Mouse (Mus musculus): Measurements from ENCODE around the gene Cdh22. TPM values are rescaled to one million over a fixed set of nuclear protein-coding genes. Genes with fewer than 3 reads are reported as not detected.

Gene Cdh22
- polyA plus RNA-seq, 1 experiment from 2014 or later, result 4.8 TPM

GRCm38 (mm10) chr2:165133566-165133965, 101.1 kb downstream of the Cdh22 start:
- under 1% methylated on average over 15 of the region's 15 CpGs for WGBS
- no peaks in the 10 kb centered on the region for H3K9me3 ChIP-seq (replicated peaks; ENCODE audit: control insufficient read depth, low read length)
- H3K9ac ChIP-seq (ENCODE audit: low read length), result peak overlapping the region; percentile 46
- H3K36me3 ChIP-seq (ENCODE audit: control insufficient read depth, insufficient read depth, low read length), result no peaks in the 10 kb centered on the region
- DNase-seq (ENCODE audit: low spot score) (peak; percentile 86), ATAC-seq (peak; percentile 55)
- no peak overlapping the region for H3K4me3 ChIP-seq (ENCODE audit: low read depth, low read length)
- H3K4me2 ChIP-seq (ENCODE audit: low read length), result peak overlapping the region; percentile 23; the same call in 1 of the 2 replicates
- peaks cover 34% of the 10 kb centered on the region for H3K4me1 ChIP-seq (ENCODE audit: control insufficient read depth, insufficient read depth, low read length)
- no peaks in the 10 kb centered on the region for H3K27me3 ChIP-seq (replicated peaks; ENCODE audit: control insufficient read depth, insufficient read depth, low read length)
- H3K27ac ChIP-seq (ENCODE audit: low read depth, low read length), result peak overlapping the region; percentile 83

DNA sequence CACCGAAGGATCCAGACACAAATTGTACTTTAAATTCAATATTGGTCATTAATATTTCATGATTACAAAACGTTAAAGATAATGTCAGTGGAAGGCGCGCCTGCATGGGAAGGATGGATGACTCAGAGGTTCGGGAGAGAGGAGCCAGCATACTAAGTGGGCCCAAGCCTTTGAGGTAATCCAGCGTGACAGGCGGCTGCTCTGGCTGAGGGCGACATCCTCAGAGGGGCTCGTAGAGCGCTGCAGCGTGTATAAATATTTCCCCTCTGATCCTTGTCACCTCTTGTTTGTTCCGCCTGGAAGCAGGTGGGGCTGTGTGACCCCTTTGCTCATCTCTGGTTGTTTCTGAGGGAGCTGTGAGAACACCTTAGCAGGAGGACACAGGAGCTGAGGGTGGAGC, 103.2 kb downstream of the Cdh22 start:
- H3K27ac ChIP-seq (ENCODE audit: low read depth, low read length), result no peak overlapping the region
- H3K9me3 ChIP-seq (replicated peaks; ENCODE audit: control insufficient read depth, low read length), result no peaks in the 10 kb centered on the region
- peaks cover 32% of the 10 kb centered on the region for H3K4me1 ChIP-seq (ENCODE audit: control insufficient read depth, insufficient read depth, low read length)
- no peak overlapping the region for H3K4me2 ChIP-seq (ENCODE audit: low read length)
- ATAC-seq, result no peak
- H3K36me3 ChIP-seq (ENCODE audit: control insufficient read depth, insufficient read depth, low read length), result no peaks in the 10 kb centered on the region
- DNase-seq (ENCODE audit: low spot score), result no peak
- WGBS, result 29% methylated on average over 12 of the region's 12 CpGs
- no peak overlapping the region for H3K4me3 ChIP-seq (ENCODE audit: low read depth, low read length)
- no peak overlapping the region for H3K9ac ChIP-seq (ENCODE audit: low read length)
- no peaks in the 10 kb centered on the region for H3K27me3 ChIP-seq (replicated peaks; ENCODE audit: control insufficient read depth, insufficient read depth, low read length)

DNA sequence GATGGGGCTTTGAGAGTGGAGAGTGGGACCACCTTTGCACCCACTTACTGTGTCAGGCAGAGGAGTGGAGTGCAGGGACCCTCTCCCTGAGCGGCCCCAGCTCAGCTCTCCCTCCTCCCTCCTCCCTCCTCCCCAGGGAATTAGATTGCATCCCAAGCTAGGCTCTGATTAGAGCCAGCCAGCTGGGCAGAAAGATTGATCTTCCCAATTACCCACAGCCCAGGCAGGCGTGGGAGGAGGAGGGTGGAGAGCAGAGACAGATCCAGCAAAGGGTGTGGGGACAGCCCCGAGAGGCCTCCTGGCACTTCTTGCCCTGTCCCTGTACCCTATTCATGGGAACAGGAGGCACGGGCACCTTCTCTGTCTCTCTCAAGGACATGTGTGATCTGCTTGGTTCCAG, 105.5 kb downstream of the Cdh22 start:
- Histone ChIP-seq H3K4me3 (ENCODE audit: low read depth, low read length) (no peak overlapping the region), H3K36me3 (ENCODE audit: control insufficient read depth, insufficient read depth, low read length) (no peaks in the 10 kb centered on the region), H3K9me3 (replicated peaks; ENCODE audit: control insufficient read depth, low read length) (no peaks in the 10 kb centered on the region), H3K27ac (ENCODE audit: low read depth, low read length) (no peak overlapping the region), H3K27me3 (replicated peaks; ENCODE audit: control insufficient read depth, insufficient read depth, low read length) (no peaks in the 10 kb centered on the region), H3K4me1 (ENCODE audit: control insufficient read depth, insufficient read depth, low read length) (peaks cover 24% of the 10 kb centered on the region), H3K4me2 (ENCODE audit: low read length) (no peak overlapping the region), H3K9ac (ENCODE audit: low read length) (no peak overlapping the region)
- ATAC-seq (no peak), DNase-seq (ENCODE audit: low spot score) (peak; percentile 48)
- 20% methylated on average over 4 of the region's 4 CpGs for WGBS

DNA sequence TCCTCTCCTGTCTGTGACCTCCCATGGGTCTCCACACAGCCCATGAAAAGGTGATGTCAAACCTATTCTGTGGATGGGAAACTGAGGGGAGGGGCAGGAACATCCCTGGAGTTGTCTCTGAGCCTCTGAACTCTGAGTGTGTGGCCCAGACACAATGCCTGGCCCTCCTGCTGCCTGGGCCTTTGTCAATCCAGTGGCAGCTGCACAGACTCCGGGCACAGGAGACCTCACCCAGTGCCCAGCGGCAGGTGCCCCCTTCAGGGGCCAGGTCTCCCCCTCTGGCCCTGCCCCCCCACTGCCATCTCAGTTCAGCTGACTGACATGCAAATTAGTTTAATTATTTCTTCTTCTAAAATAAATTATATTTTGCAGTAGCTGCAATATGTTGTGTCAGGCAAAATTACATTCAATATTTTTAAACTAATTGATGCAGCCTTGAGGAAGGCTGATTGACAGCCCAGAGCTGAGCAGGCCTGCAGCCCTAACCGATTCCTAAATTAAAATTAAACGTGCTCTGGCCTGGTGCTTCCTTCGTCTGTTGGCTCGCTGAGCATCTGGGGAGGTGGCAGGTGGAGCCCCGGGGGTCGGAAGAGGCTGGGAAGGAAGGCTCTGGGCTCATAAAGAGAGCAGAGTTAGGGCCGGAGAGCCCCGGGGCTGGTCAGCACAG, 107.6 kb downstream of the Cdh22 start:
- H3K4me2 ChIP-seq (ENCODE audit: low read length), result no peak overlapping the region
- peak overlapping the region; percentile 52; the same call in 1 of the 2 replicates for H3K27ac ChIP-seq (ENCODE audit: low read depth, low read length)
- H3K9ac ChIP-seq (ENCODE audit: low read length), result 0 out of 2 replicates have a peak overlapping the region, but pooled peaks have one; percentile 25
- no peaks in the 10 kb centered on the region for H3K9me3 ChIP-seq (replicated peaks; ENCODE audit: control insufficient read depth, low read length)
- peaks cover 8% of the 10 kb centered on the region; the same call in 1 of the 2 replicates for H3K4me1 ChIP-seq (ENCODE audit: control insufficient read depth, insufficient read depth, low read length)
- WGBS, result 14% methylated on average over 10 of the region's 10 CpGs
- no peak for DNase-seq (ENCODE audit: low spot score)
- H3K4me3 ChIP-seq (ENCODE audit: low read depth, low read length), result no peak overlapping the region
- ATAC-seq, result peak; percentile 59
- no peaks in the 10 kb centered on the region for H3K27me3 ChIP-seq (replicated peaks; ENCODE audit: control insufficient read depth, insufficient read depth, low read length)
- no peaks in the 10 kb centered on the region for H3K36me3 ChIP-seq (ENCODE audit: control insufficient read depth, insufficient read depth, low read length)

- Histone ChIP-seq H3K9ac (ENCODE audit: low read length) (no peak overlapping the region), H3K36me3 (ENCODE audit: control insufficient read depth, insufficient read depth, low read length) (no peaks in the 10 kb centered on the region), H3K4me2 (ENCODE audit: low read length) (no peak overlapping the region), H3K4me3 (ENCODE audit: low read depth, low read length) (no peak overlapping the region), H3K4me1 (ENCODE audit: control insufficient read depth, insufficient read depth, low read length) (peaks cover 17% of the 10 kb centered on the region), H3K27ac (ENCODE audit: low read depth, low read length) (no peak overlapping the region), H3K9me3 (replicated peaks; ENCODE audit: control insufficient read depth, low read length) (no peaks in the 10 kb centered on the region), H3K27me3 (replicated peaks; ENCODE audit: control insufficient read depth, insufficient read depth, low read length) (no peaks in the 10 kb centered on the region)
- DNase-seq (ENCODE audit: low spot score) (peak; percentile 83), ATAC-seq (peak; percentile 58)
- 27% methylated on average over 10 of the region's 10 CpGs for WGBS
Measured at GRCm38 (mm10) chr2:165121206-165121840, 113.3 kb downstream of the Cdh22 start.

DNA sequence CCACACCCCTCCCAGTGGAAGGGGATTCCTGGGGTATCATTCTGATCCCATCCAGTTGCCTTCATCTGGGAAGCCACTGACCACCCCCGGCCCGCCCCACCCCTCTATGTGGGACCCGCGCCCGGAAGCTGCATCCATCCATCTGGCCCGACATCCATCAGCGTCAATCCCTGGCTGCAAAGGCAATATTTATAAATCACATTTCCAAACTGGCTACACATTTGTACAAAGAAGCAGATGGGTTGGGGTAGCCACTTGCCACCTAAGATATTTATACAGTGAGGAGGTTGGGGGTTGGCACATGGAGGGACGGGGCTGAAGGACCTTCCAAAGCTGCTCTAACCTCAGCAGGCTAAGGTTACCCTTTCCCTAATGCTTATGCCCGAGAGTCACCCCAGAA, 113.9 kb downstream of the Cdh22 start:
- Histone ChIP-seq H3K4me1 (ENCODE audit: control insufficient read depth, insufficient read depth, low read length) (peaks cover 17% of the 10 kb centered on the region), H3K4me3 (ENCODE audit: low read depth, low read length) (no peak overlapping the region), H3K4me2 (ENCODE audit: low read length) (no peak overlapping the region), H3K9ac (ENCODE audit: low read length) (no peak overlapping the region), H3K9me3 (replicated peaks; ENCODE audit: control insufficient read depth, low read length) (no peaks in the 10 kb centered on the region), H3K36me3 (ENCODE audit: control insufficient read depth, insufficient read depth, low read length) (no peaks in the 10 kb centered on the region), H3K27ac (ENCODE audit: low read depth, low read length) (no peak overlapping the region), H3K27me3 (replicated peaks; ENCODE audit: control insufficient read depth, insufficient read depth, low read length) (no peaks in the 10 kb centered on the region; the same call in 1 of the 2 replicates)
- WGBS, result 78% methylated on average over 9 of the region's 9 CpGs
- ATAC-seq (peak; percentile 60), DNase-seq (ENCODE audit: low spot score) (peak; percentile 55)

DNA sequence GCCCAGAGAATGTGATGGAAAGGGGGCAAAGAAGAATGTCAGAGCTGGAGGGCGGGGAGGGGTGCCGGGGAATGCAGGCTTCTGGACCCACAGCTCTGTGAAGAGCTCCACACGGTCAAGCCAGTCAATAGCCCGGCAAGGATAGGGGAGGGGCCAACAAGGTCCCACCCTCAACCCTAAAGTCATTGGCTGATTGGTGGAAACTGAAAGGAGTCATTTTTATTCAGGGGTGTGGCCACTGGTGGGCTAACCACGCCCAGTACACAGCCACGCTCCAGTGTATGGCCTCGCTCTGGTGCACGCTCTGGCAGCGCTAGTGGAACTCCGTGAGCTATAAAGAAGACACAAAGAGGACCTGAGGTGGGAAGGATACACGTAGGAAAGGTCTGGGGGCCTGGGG, 120.9 kb downstream of the Cdh22 start:
- ATAC-seq, result 0 out of 2 replicates have a peak, but pooled peaks have one; percentile 19

GRCm38 (mm10) chr2:165112149-165112548, 122.5 kb downstream of the Cdh22 start:
- ATAC-seq, result peak; percentile 66
- Histone ChIP-seq H3K9ac (ENCODE audit: low read length) (no peak overlapping the region), H3K4me3 (ENCODE audit: low read depth, low read length) (no peak overlapping the region)

More for the DNA sequence above, 120.9 kb downstream of the Cdh22 start:
- no peaks in the 10 kb centered on the region for H3K36me3 ChIP-seq (ENCODE audit: control insufficient read depth, insufficient read depth, low read length)
- H3K9ac ChIP-seq (ENCODE audit: low read length), result no peak overlapping the region
- peak; percentile 54 for DNase-seq (ENCODE audit: low spot score)
- 0 out of 2 replicates have a peak, but pooled peaks cover 4% of the 10 kb centered on the region for H3K4me1 ChIP-seq (ENCODE audit: control insufficient read depth, insufficient read depth, low read length)
- 30% methylated on average over 11 of the region's 11 CpGs for WGBS
- no peak overlapping the region for H3K4me3 ChIP-seq (ENCODE audit: low read depth, low read length)
- H3K9me3 ChIP-seq (replicated peaks; ENCODE audit: control insufficient read depth, low read length), result no peaks in the 10 kb centered on the region
- H3K4me2 ChIP-seq (ENCODE audit: low read length), result no peak overlapping the region
- H3K27me3 ChIP-seq (replicated peaks; ENCODE audit: control insufficient read depth, insufficient read depth, low read length), result peaks cover 31% of the 10 kb centered on the region
- no peak overlapping the region for H3K27ac ChIP-seq (ENCODE audit: low read depth, low read length)

DNA sequence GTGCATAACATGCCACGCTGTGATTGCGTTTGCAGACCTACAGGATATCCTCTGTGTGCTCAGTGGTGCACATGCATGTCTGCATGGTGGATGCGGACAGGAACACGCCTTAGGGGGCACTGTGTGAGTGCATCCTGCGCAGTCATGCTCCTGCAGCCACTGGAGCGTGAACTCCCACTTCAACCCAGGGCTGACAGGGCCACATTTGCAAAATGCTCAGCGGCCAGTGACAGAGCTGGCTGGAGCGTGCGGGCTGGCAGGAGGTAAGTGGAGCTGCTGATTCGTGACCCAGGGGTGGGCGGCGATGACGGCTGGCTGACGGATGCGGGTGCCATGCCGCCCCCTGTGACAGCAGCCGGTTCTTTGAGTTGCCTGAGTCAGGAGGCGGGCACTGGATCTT, 128.1 kb downstream of the Cdh22 start:
- ATAC-seq (peak; percentile 4; the same call in 1 of the 2 replicates), DNase-seq (ENCODE audit: low spot score) (no peak)
- no peaks in the 10 kb centered on the region for H3K9me3 ChIP-seq (replicated peaks; ENCODE audit: control insufficient read depth, low read length)
- H3K27ac ChIP-seq (ENCODE audit: low read depth, low read length), result no peak overlapping the region
- no peak overlapping the region for H3K4me3 ChIP-seq (ENCODE audit: low read depth, low read length)
- no peak overlapping the region for H3K9ac ChIP-seq (ENCODE audit: low read length)
- 18% methylated on average over 18 of the region's 18 CpGs for WGBS
- H3K4me1 ChIP-seq (ENCODE audit: control insufficient read depth, insufficient read depth, low read length), result peaks cover 5% of the 10 kb centered on the region
- peaks cover 13% of the 10 kb centered on the region for H3K27me3 ChIP-seq (replicated peaks; ENCODE audit: control insufficient read depth, insufficient read depth, low read length)
- no peaks in the 10 kb centered on the region for H3K36me3 ChIP-seq (ENCODE audit: control insufficient read depth, insufficient read depth, low read length)
- H3K4me2 ChIP-seq (ENCODE audit: low read length), result no peak overlapping the region

More at GRCm38 (mm10) chr2:165112149-165112548, 122.5 kb downstream of the Cdh22 start:
- H3K27me3 ChIP-seq (replicated peaks; ENCODE audit: control insufficient read depth, insufficient read depth, low read length), result peaks cover 31% of the 10 kb centered on the region
- no peaks in the 10 kb centered on the region for H3K9me3 ChIP-seq (replicated peaks; ENCODE audit: control insufficient read depth, low read length)
- no peaks in the 10 kb centered on the region for H3K36me3 ChIP-seq (ENCODE audit: control insufficient read depth, insufficient read depth, low read length)
- peak overlapping the region; percentile 34 for H3K4me2 ChIP-seq (ENCODE audit: low read length)
- under 1% methylated on average over 46 of the region's 54 CpGs for WGBS
- H3K4me1 ChIP-seq (ENCODE audit: control insufficient read depth, insufficient read depth, low read length), result 0 out of 2 replicates have a peak, but pooled peaks cover 4% of the 10 kb centered on the region
- DNase-seq (ENCODE audit: low spot score), result peak; percentile 88
- H3K27ac ChIP-seq (ENCODE audit: low read depth, low read length), result no peak overlapping the region
